Mouse (Mus musculus) olfactory bulb, adult 2 months (tissue): ENCODE measurements around the gene Thada.

Experiments used
- CTCF ChIP-seq: fragments of 200-500 bp; IDR thresholded peaks from 2 replicates; pipeline ENCODE4 v1.5.1; 2012; ENCODE audit warnings: low read depth, mild to moderate bottlenecking, low read length, moderate library complexity; ENCODE audit not compliant: insufficient read depth
- POLR2A ChIP-seq: fragments of 200-500 bp; IDR thresholded peaks from 2 replicates; pipeline ENCODE4 v1.6.1; 2012; ENCODE audit warnings: mild to moderate bottlenecking, low read depth, low read length, moderate library complexity; ENCODE audit not compliant: insufficient read depth

- TF ChIP-seq POLR2A (no peak), CTCF (no peak)
Observed at GRCm38 (mm10) chr17:84330986-84331385, 135.0 kb downstream of the Thada start.
